In genomic region chr13:45414031-45414430, GRCm38 (mm10) we compare ENCODE assay signal across 19 mouse cellular contexts. TPM values are rescaled to one million over a fixed set of nuclear protein-coding genes. Genes with fewer than 3 reads are reported as not detected.
A peak's percentile ranks its signal among the peaks of the same experiment; 100 is the strongest.
DNase-seq lines count a peak whose midpoint lies in the region; ATAC-seq lines count a peak whose summit lies in the region.
"Had no signal": no experiment of that assay in that cellular context is flagged by ENCODE, and none has a peak within 500 bp of the region (broad histone marks: within the 10 kb centered on the region; RNA-seq: fewer than 3 reads in every experiment).

No protein-coding gene starts in this region.

- no peaks in the 10 kb centered on the region for H3K9me3 ChIP-seq in embryonic facial prominence, embryonic 13.5 days
- H3K9me3 ChIP-seq in limb, embryonic 13.5 days, result no peaks in the 10 kb centered on the region; the same call in 1 of the 2 replicates
- no peaks in the 10 kb centered on the region for H3K9me3 ChIP-seq in heart, embryonic 10.5 days
- H3K9me3 ChIP-seq: liver, embryonic 15.5 days; neural tube, embryonic 13.5 days had no signal

- no peak overlapping the region for H3K4me3 ChIP-seq in embryonic facial prominence, embryonic 13.5 days
- H3K4me3 ChIP-seq in limb, embryonic 13.5 days, result no peak overlapping the region
- no peak overlapping the region for H3K4me3 ChIP-seq in heart, embryonic 10.5 days
- H3K4me3 ChIP-seq: liver, embryonic 15.5 days; megakaryocyte, embryonic 14.5 days; neural tube, embryonic 13.5 days had no signal

- H3K4me1 ChIP-seq in embryonic facial prominence, embryonic 13.5 days, result peaks cover 57% of the 10 kb centered on the region
- H3K4me1 ChIP-seq in limb, embryonic 13.5 days, result peaks cover 34% of the 10 kb centered on the region
- H3K4me1 ChIP-seq in heart, embryonic 10.5 days, result 0 out of 2 replicates have a peak, but pooled peaks cover 5% of the 10 kb centered on the region

- H3K27me3 ChIP-seq in embryonic facial prominence, embryonic 13.5 days, result no peaks in the 10 kb centered on the region
- no peaks in the 10 kb centered on the region for H3K27me3 ChIP-seq in limb, embryonic 13.5 days
- H3K27me3 ChIP-seq in heart, embryonic 10.5 days (ENCODE audit: insufficient read depth, poor library complexity, severe bottlenecking), result no peaks in the 10 kb centered on the region

- H3K27ac ChIP-seq in embryonic facial prominence, embryonic 13.5 days, result peak overlapping the region; percentile 81
- 0 out of 2 replicates have a peak overlapping the region, but pooled peaks have one; percentile 39 for H3K27ac ChIP-seq in limb, embryonic 13.5 days
- no peak overlapping the region; the same call in 1 of the 2 replicates for H3K27ac ChIP-seq in heart, embryonic 10.5 days
- H3K27ac ChIP-seq: hindbrain, embryonic 14.5 days; liver, embryonic 15.5 days; neural tube, embryonic 13.5 days had no signal

- peaks cover 44% of the 10 kb centered on the region for H3K36me3 ChIP-seq in embryonic facial prominence, embryonic 13.5 days
- H3K36me3 ChIP-seq in limb, embryonic 13.5 days, result peaks cover 45% of the 10 kb centered on the region
- H3K36me3 ChIP-seq in heart, embryonic 10.5 days, result peaks cover 38% of the 10 kb centered on the region

- H3K9ac ChIP-seq in embryonic facial prominence, embryonic 13.5 days, result no peak overlapping the region
- no peak overlapping the region for H3K9ac ChIP-seq in limb, embryonic 13.5 days
- H3K9ac ChIP-seq: hindbrain, embryonic 14.5 days; liver, embryonic 15.5 days; neural tube, embryonic 13.5 days had no signal

- WGBS in embryonic facial prominence, embryonic 13.5 days, result 23% methylated on average over 9 of the region's 9 CpGs
- 29% methylated on average over 9 of the region's 9 CpGs for WGBS in limb, embryonic 13.5 days
- WGBS in heart, embryonic 10.5 days, result 74% methylated on average over 9 of the region's 9 CpGs

- no peak for ATAC-seq in embryonic facial prominence, embryonic 13.5 days (ENCODE audit: insufficient number of reproducible peaks, insufficient read depth, low FRiP score, low TSS enrichment, low read depth)
- ATAC-seq in limb, embryonic 13.5 days (ENCODE audit: low FRiP score, low read depth), result no peak
- ATAC-seq in monocyte, adult 5-6 weeks (replicated peaks; ENCODE audit: insufficient number of reproducible peaks, low FRiP score, low TSS enrichment, poor library complexity, severe bottlenecking), result no peak
- ATAC-seq: activated CD4-positive, CD25-positive, alpha-beta regulatory T cell, adult 4 months had no signal

- no peak overlapping the region for H3K4me2 ChIP-seq in embryonic facial prominence, embryonic 13.5 days
- no peak overlapping the region for H3K4me2 ChIP-seq in limb, embryonic 13.5 days (replicated peaks)
- H3K4me2 ChIP-seq: heart, embryonic 11.5 days; hindbrain, embryonic 14.5 days; liver, embryonic 15.5 days; neural tube, embryonic 13.5 days had no signal

- DNase-seq in A20 (ENCODE audit: low read depth, low spot score) (peak; percentile 29), ES-CJ7 (ENCODE audit: low read depth, low spot score) (peak; percentile 22)
- no peak for DNase-seq in urinary bladder, adult 18-20 months (ENCODE audit: low spot score in 2 of 2)
- no peak for DNase-seq in heart, embryonic 10.5 days (ENCODE audit: low spot score)
- DNase-seq: cerebellum, adult 9-11 months; gastrocnemius, postnatal 25 days; heart, postnatal 14 days; kidney, adult 18-20 months; kidney, postnatal 10 days; lung, postnatal 14 days had no signal

RNA-seq across cellular contexts. Expression of gene Mylip, which starts 24.5 kb away (rescaled TPM):
- 47.1 and 58.1 TPM in 2 replicates for polyA plus RNA-seq in embryonic facial prominence, embryonic 13.5 days (2015; fragmentation: Nextera tagmentation; extraction: Ambion mirVana)
- 28.1 and 28.4 TPM in 2 replicates for polyA plus RNA-seq in limb, embryonic 13.5 days (2015; fragmentation: Nextera tagmentation; extraction: Ambion mirVana)
- 50.0 to 92.4 TPM (median 52.9 TPM) in 3 replicates for total RNA-seq in monocyte, adult 5-6 weeks (2017)
- 5.2 and 8.2 TPM in 2 replicates for polyA plus RNA-seq in heart, embryonic 10.5 days (2016; fragmentation: Nextera tagmentation; extraction: Ambion mirVana)

Comparison
In these comparisons a context has a peak if more than half of its experiments do, and no peak if none do; other contexts are left out.
1. DNase-seq: peak in A20 (single experiment) and ES-CJ7 (single experiment); none in urinary bladder, adult 18-20 months (0 of 2) and heart, embryonic 10.5 days (single experiment).